ENCODE assay signal across 15 mouse cellular contexts in genomic region chr15:51720873-51721308, GRCm38 (mm10).
DNase-seq lines count a peak whose midpoint lies in the region; ATAC-seq lines count a peak whose summit lies in the region.
"Had no signal": no experiment of that assay in that cellular context is flagged by ENCODE, and none has a peak within 500 bp of the region (broad histone marks: within the 10 kb centered on the region; RNA-seq: fewer than 3 reads in every experiment).

No protein-coding gene starts in this region.

- no peak overlapping the region for H3K4me2 ChIP-seq in hindbrain, embryonic 11.5 days (replicated peaks; ENCODE audit: low read depth, low read length)
- H3K4me2 ChIP-seq in embryonic facial prominence, embryonic 14.5 days (ENCODE audit: low read depth, low read length): no peak overlapping the region
- H3K4me2 ChIP-seq in hindbrain, embryonic 12.5 days (replicated peaks): no peak overlapping the region
- no peak overlapping the region for H3K4me2 ChIP-seq in midbrain, embryonic 13.5 days (replicated peaks)

- H3K36me3 ChIP-seq in hindbrain, embryonic 11.5 days (ENCODE audit: control insufficient read depth, insufficient read depth, low read length): no peaks in the 10 kb centered on the region
- no peaks in the 10 kb centered on the region for H3K36me3 ChIP-seq in hindbrain, embryonic 10.5 days
- H3K36me3 ChIP-seq in embryonic facial prominence, embryonic 14.5 days (ENCODE audit: control insufficient read depth, insufficient read depth, low read length): no peaks in the 10 kb centered on the region
- no peaks in the 10 kb centered on the region for H3K36me3 ChIP-seq in hindbrain, embryonic 12.5 days
- no peaks in the 10 kb centered on the region for H3K36me3 ChIP-seq in midbrain, embryonic 13.5 days
- H3K36me3 ChIP-seq: G1E had no signal

- peak; percentile 25; the same call in 1 of the 2 replicates for ATAC-seq in hindbrain, embryonic 11.5 days (ENCODE audit: low FRiP score)
- 0 out of 2 replicates have a peak, but pooled peaks have one; percentile 33 for ATAC-seq in embryonic facial prominence, embryonic 14.5 days (ENCODE audit: low read depth)
- peak; percentile 63; the same call in 1 of the 2 replicates for ATAC-seq in hindbrain, embryonic 12.5 days (ENCODE audit: low FRiP score)
- peak; percentile 86 for ATAC-seq in midbrain, embryonic 13.5 days
- no peak for ATAC-seq in activated CD4-positive, CD25-positive, alpha-beta regulatory T cell, adult 4 months
- ATAC-seq: lung, postnatal 0 days had no signal

- WGBS in hindbrain, embryonic 11.5 days: 27% methylated on average over 9 of the region's 9 CpGs
- 26% methylated on average over 9 of the region's 9 CpGs for WGBS in hindbrain, embryonic 10.5 days
- WGBS in embryonic facial prominence, embryonic 14.5 days: 30% methylated on average over 9 of the region's 9 CpGs
- WGBS in hindbrain, embryonic 12.5 days: 23% methylated on average over 9 of the region's 9 CpGs
- WGBS in midbrain, embryonic 13.5 days: 10% methylated on average over 9 of the region's 9 CpGs

- no peaks in the 10 kb centered on the region for H3K9me3 ChIP-seq in hindbrain, embryonic 11.5 days (ENCODE audit: control insufficient read depth, low read length)
- no peaks in the 10 kb centered on the region for H3K9me3 ChIP-seq in hindbrain, embryonic 10.5 days
- H3K9me3 ChIP-seq in embryonic facial prominence, embryonic 14.5 days (ENCODE audit: control insufficient read depth, low read length): no peaks in the 10 kb centered on the region
- H3K9me3 ChIP-seq in hindbrain, embryonic 12.5 days (replicated peaks): no peaks in the 10 kb centered on the region
- no peaks in the 10 kb centered on the region for H3K9me3 ChIP-seq in midbrain, embryonic 13.5 days
- H3K9me3 ChIP-seq: G1E had no signal

- H3K9ac ChIP-seq in hindbrain, embryonic 11.5 days (ENCODE audit: low read depth, low read length): no peak overlapping the region
- H3K9ac ChIP-seq in embryonic facial prominence, embryonic 14.5 days (ENCODE audit: low read depth, low read length): no peak overlapping the region
- no peak overlapping the region for H3K9ac ChIP-seq in hindbrain, embryonic 12.5 days
- H3K9ac ChIP-seq in midbrain, embryonic 13.5 days (replicated peaks): no peak overlapping the region

- no peaks in the 10 kb centered on the region for H3K4me1 ChIP-seq in hindbrain, embryonic 11.5 days (replicated peaks; ENCODE audit: control insufficient read depth, insufficient read depth, low read length)
- peaks cover 8% of the 10 kb centered on the region for H3K4me1 ChIP-seq in hindbrain, embryonic 10.5 days (replicated peaks)
- H3K4me1 ChIP-seq in embryonic facial prominence, embryonic 14.5 days (ENCODE audit: control insufficient read depth, insufficient read depth, low read length): peaks cover 6% of the 10 kb centered on the region
- H3K4me1 ChIP-seq in hindbrain, embryonic 12.5 days: peaks cover 5% of the 10 kb centered on the region
- peaks cover 10% of the 10 kb centered on the region for H3K4me1 ChIP-seq in midbrain, embryonic 13.5 days (replicated peaks)

- H3K27me3 ChIP-seq in hindbrain, embryonic 11.5 days (ENCODE audit: control insufficient read depth, insufficient read depth, low read length): no peaks in the 10 kb centered on the region
- no peaks in the 10 kb centered on the region for H3K27me3 ChIP-seq in hindbrain, embryonic 10.5 days (ENCODE audit: insufficient read depth, poor library complexity, severe bottlenecking)
- H3K27me3 ChIP-seq in embryonic facial prominence, embryonic 14.5 days (replicated peaks; ENCODE audit: control insufficient read depth, insufficient read depth, low read length): no peaks in the 10 kb centered on the region
- no peaks in the 10 kb centered on the region for H3K27me3 ChIP-seq in hindbrain, embryonic 12.5 days
- H3K27me3 ChIP-seq in midbrain, embryonic 13.5 days: no peaks in the 10 kb centered on the region

- no peak for DNase-seq in hindbrain, embryonic 11.5 days (ENCODE audit: low spot score)
- DNase-seq in hindbrain, embryonic 10.5 days (ENCODE audit: low spot score): no peak
- DNase-seq in embryonic facial prominence, embryonic 14.5 days (ENCODE audit: low spot score): no peak
- DNase-seq in liver: no peak
- DNase-seq in cerebellum, postnatal 25 days: no peak
- DNase-seq: B cell, adult 2 months; cerebellum, adult 8-10 months; gastrocnemius, adult 2 months; kidney, postnatal 25 days; thymus, postnatal 36 days had no signal

- H3K27ac ChIP-seq in hindbrain, embryonic 11.5 days (ENCODE audit: low read depth, low read length): no peak overlapping the region
- H3K27ac ChIP-seq in hindbrain, embryonic 10.5 days: no peak overlapping the region
- H3K27ac ChIP-seq in embryonic facial prominence, embryonic 14.5 days (replicated peaks; ENCODE audit: low read depth, low read length): peak overlapping the region; percentile 56
- no peak overlapping the region for H3K27ac ChIP-seq in hindbrain, embryonic 12.5 days
- no peak overlapping the region for H3K27ac ChIP-seq in midbrain, embryonic 13.5 days
- H3K27ac ChIP-seq: gastrocnemius, adult 2 months had no signal

- H3K4me3 ChIP-seq in hindbrain, embryonic 11.5 days (ENCODE audit: low read depth, low read length): no peak overlapping the region
- no peak overlapping the region for H3K4me3 ChIP-seq in hindbrain, embryonic 10.5 days
- no peak overlapping the region for H3K4me3 ChIP-seq in embryonic facial prominence, embryonic 14.5 days (ENCODE audit: low read depth, low read length)
- no peak overlapping the region for H3K4me3 ChIP-seq in hindbrain, embryonic 12.5 days
- H3K4me3 ChIP-seq in midbrain, embryonic 13.5 days (replicated peaks): no peak overlapping the region
- H3K4me3 ChIP-seq: gastrocnemius, adult 2 months had no signal
